Mouse (Mus musculus): ENCODE data around the gene Armc7. TPM values are rescaled to one million over a fixed set of nuclear protein-coding genes. Genes with fewer than 3 reads are reported as not detected.

Gene Armc7
- polyA plus RNA-seq, 1 experiment: 3.3 TPM

- no peaks in the 10 kb centered on the region for H3K36me3 ChIP-seq (ENCODE audit: control insufficient read depth, insufficient read depth, low read length)
- peak overlapping the region; percentile 19 for H3K4me3 ChIP-seq (ENCODE audit: control insufficient read depth, low read depth, low read length)
- no peaks in the 10 kb centered on the region for H3K27me3 ChIP-seq (ENCODE audit: control insufficient read depth, insufficient read depth, low read length)
- peaks cover 8% of the 10 kb centered on the region for H3K4me1 ChIP-seq (ENCODE audit: control insufficient read depth, insufficient read depth, low read length)
- H3K27ac ChIP-seq (ENCODE audit: control insufficient read depth, insufficient read depth, low read depth, low read length): no peak overlapping the region
- TF ChIP-seq POLR2A (IDR thresholded peaks at IDR 0.05; ENCODE audit: control insufficient read depth, low read depth, low read length): no peak
- TF ChIP-seq CTCF (IDR thresholded peaks at IDR 0.05; ENCODE audit: control insufficient read depth, insufficient read depth, insufficient replicate concordance, low read depth, low read length): no peak
Measured at GRCm38 (mm10) chr11:115435596-115436337, 39.7 kb upstream of the Armc7 start.

- H3K27ac ChIP-seq (ENCODE audit: control insufficient read depth, insufficient read depth, low read depth, low read length): no peak overlapping the region
- no peaks in the 10 kb centered on the region for H3K36me3 ChIP-seq (ENCODE audit: control insufficient read depth, insufficient read depth, low read length)
- H3K4me3 ChIP-seq (ENCODE audit: control insufficient read depth, low read depth, low read length): no peak overlapping the region
- TF ChIP-seq POLR2A (IDR thresholded peaks at IDR 0.05; ENCODE audit: control insufficient read depth, low read depth, low read length) (no peak), CTCF (IDR thresholded peaks at IDR 0.05; ENCODE audit: control insufficient read depth, insufficient read depth, insufficient replicate concordance, low read depth, low read length) (no peak)
- H3K27me3 ChIP-seq (ENCODE audit: control insufficient read depth, insufficient read depth, low read length): no peaks in the 10 kb centered on the region
- H3K4me1 ChIP-seq (ENCODE audit: control insufficient read depth, insufficient read depth, low read length): peaks cover 15% of the 10 kb centered on the region
Measured at GRCm38 (mm10) chr11:115437571-115438122, 37.8 kb upstream of the Armc7 start.

- Histone ChIP-seq H3K27ac (ENCODE audit: control insufficient read depth, insufficient read depth, low read depth, low read length) (no peak overlapping the region), H3K4me3 (ENCODE audit: control insufficient read depth, low read depth, low read length) (peak overlapping the region; percentile 88), H3K27me3 (ENCODE audit: control insufficient read depth, insufficient read depth, low read length) (no peaks in the 10 kb centered on the region), H3K36me3 (ENCODE audit: control insufficient read depth, insufficient read depth, low read length) (no peaks in the 10 kb centered on the region), H3K4me1 (ENCODE audit: control insufficient read depth, insufficient read depth, low read length) (peaks cover 15% of the 10 kb centered on the region)
- TF ChIP-seq POLR2A (IDR thresholded peaks at IDR 0.05; ENCODE audit: control insufficient read depth, low read depth, low read length) (no peak), CTCF (IDR thresholded peaks at IDR 0.05; ENCODE audit: control insufficient read depth, insufficient read depth, insufficient replicate concordance, low read depth, low read length) (no peak)
Measured at GRCm38 (mm10) chr11:115439326-115439725, 36.1 kb upstream of the Armc7 start.

- Histone ChIP-seq H3K27ac (ENCODE audit: control insufficient read depth, insufficient read depth, low read depth, low read length) (peak within 1 kb of the TSS; percentile 51), H3K4me1 (ENCODE audit: control insufficient read depth, insufficient read depth, low read length) (peaks cover 15% of the 10 kb centered on the region), H3K4me3 (ENCODE audit: control insufficient read depth, low read depth, low read length) (peak within 1 kb of the TSS; percentile 88), H3K36me3 (ENCODE audit: control insufficient read depth, insufficient read depth, low read length) (no peaks in the 10 kb centered on the region), H3K27me3 (ENCODE audit: control insufficient read depth, insufficient read depth, low read length) (no peaks in the 10 kb centered on the region)
- TF ChIP-seq CTCF (IDR thresholded peaks at IDR 0.05; ENCODE audit: control insufficient read depth, insufficient read depth, insufficient replicate concordance, low read depth, low read length): peak; percentile 58; the same call in 1 of the 2 replicates
- TF ChIP-seq POLR2A (IDR thresholded peaks at IDR 0.05; ENCODE audit: control insufficient read depth, low read depth, low read length): peak; percentile 61; the same call in 1 of the 2 replicates
Measured at GRCm38 (mm10) chr11:115439906-115440595, 35.4 kb upstream of the Armc7 start, which contains the start of gene Trim80. Gene Trim80 (plus strand): TSS chr11:115440545.

GRCm38 (mm10) chr11:115441417-115441816 lies 34.0 kb upstream of the Armc7 start:
- Histone ChIP-seq H3K4me3 (ENCODE audit: control insufficient read depth, low read depth, low read length) (peak overlapping the region; percentile 88), H3K4me1 (ENCODE audit: control insufficient read depth, insufficient read depth, low read length) (peaks cover 8% of the 10 kb centered on the region)
- TF ChIP-seq POLR2A (IDR thresholded peaks at IDR 0.05; ENCODE audit: control insufficient read depth, low read depth, low read length) (0 out of 2 replicates have a peak, but pooled peaks have one; percentile 39), CTCF (IDR thresholded peaks at IDR 0.05; ENCODE audit: control insufficient read depth, insufficient read depth, insufficient replicate concordance, low read depth, low read length) (no peak)

GRCm38 (mm10) chr11:115446906-115447305 lies 28.6 kb upstream of the Armc7 start:
- Histone ChIP-seq H3K27ac (ENCODE audit: control insufficient read depth, insufficient read depth, low read depth, low read length) (peak overlapping the region; percentile 65), H3K27me3 (ENCODE audit: control insufficient read depth, insufficient read depth, low read length) (no peaks in the 10 kb centered on the region), H3K4me3 (ENCODE audit: control insufficient read depth, low read depth, low read length) (no peak overlapping the region), H3K4me1 (ENCODE audit: control insufficient read depth, insufficient read depth, low read length) (peaks cover 5% of the 10 kb centered on the region), H3K36me3 (ENCODE audit: control insufficient read depth, insufficient read depth, low read length) (no peaks in the 10 kb centered on the region)
- TF ChIP-seq POLR2A (IDR thresholded peaks at IDR 0.05; ENCODE audit: control insufficient read depth, low read depth, low read length) (no peak), CTCF (IDR thresholded peaks at IDR 0.05; ENCODE audit: control insufficient read depth, insufficient read depth, insufficient replicate concordance, low read depth, low read length) (no peak)

More at GRCm38 (mm10) chr11:115441417-115441816, 34.0 kb upstream of the Armc7 start:
- Histone ChIP-seq H3K27ac (ENCODE audit: control insufficient read depth, insufficient read depth, low read depth, low read length) (peak overlapping the region; percentile 51), H3K36me3 (ENCODE audit: control insufficient read depth, insufficient read depth, low read length) (no peaks in the 10 kb centered on the region), H3K27me3 (ENCODE audit: control insufficient read depth, insufficient read depth, low read length) (no peaks in the 10 kb centered on the region)
